ENCODE assay signal across 16 mouse cellular contexts in the genomic region with DNA sequence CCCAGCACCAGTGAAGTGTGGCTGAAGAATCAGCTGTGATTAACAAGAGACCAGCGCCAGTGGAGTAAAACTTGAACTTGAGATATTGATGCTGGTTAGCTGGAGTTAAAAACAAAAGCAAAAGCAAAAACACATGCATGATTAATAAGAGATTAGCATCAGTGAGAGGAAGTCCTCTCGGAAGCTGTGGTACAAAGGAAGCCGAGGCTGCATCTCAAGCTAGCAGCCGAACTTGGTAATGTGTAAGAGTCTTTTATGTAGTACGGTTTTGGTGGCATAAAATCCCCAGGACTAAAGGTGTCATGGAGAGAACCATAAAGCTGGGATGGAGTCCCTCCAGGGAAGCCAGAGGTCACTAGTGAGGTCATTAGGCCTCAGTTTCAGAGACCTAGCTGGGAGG. TPM values are rescaled to one million over a fixed set of nuclear protein-coding genes. Genes with fewer than 3 reads are reported as not detected.
A peak's percentile ranks its signal among the peaks of the same experiment; 100 is the strongest.
DNase-seq lines count a peak whose midpoint lies in the region; ATAC-seq lines count a peak whose summit lies in the region.
"Had no signal": no experiment of that assay in that cellular context is flagged by ENCODE, and none has a peak within 500 bp of the region (broad histone marks: within the 10 kb centered on the region; RNA-seq: fewer than 3 reads in every experiment).

No protein-coding gene starts in this region.

- H3K4me1 ChIP-seq in kidney, embryonic 15.5 days, result no peaks in the 10 kb centered on the region
- peaks cover 9% of the 10 kb centered on the region; the same call in 1 of the 2 replicates for H3K4me1 ChIP-seq in brown adipose tissue, adult 24 weeks (ENCODE audit: control insufficient read depth, insufficient read depth, insufficient read length, low read length)
- H3K4me1 ChIP-seq: embryonic facial prominence, embryonic 15.5 days; lung, embryonic 15.5 days; stomach, embryonic 15.5 days had no signal

- H3K4me2 ChIP-seq in kidney, embryonic 15.5 days, result no peak overlapping the region
- H3K4me2 ChIP-seq: embryonic facial prominence, embryonic 15.5 days; heart, embryonic 13.5 days; limb, embryonic 13.5 days; lung, embryonic 15.5 days; stomach, embryonic 15.5 days had no signal

- WGBS in kidney, embryonic 15.5 days, result 25% methylated on average over 5 of the region's 5 CpGs

- no peak overlapping the region for H3K27ac ChIP-seq in kidney, embryonic 15.5 days
- peak overlapping the region; percentile 94 for H3K27ac ChIP-seq in brown adipose tissue, adult 24 weeks (replicated peaks; ENCODE audit: low read depth, low read length)
- H3K27ac ChIP-seq: embryonic facial prominence, embryonic 15.5 days; heart, embryonic 13.5 days; hindbrain, postnatal 0 days; limb, embryonic 13.5 days; lung, embryonic 15.5 days; stomach, embryonic 15.5 days had no signal

- no peaks in the 10 kb centered on the region for H3K36me3 ChIP-seq in kidney, embryonic 15.5 days
- H3K36me3 ChIP-seq: embryonic facial prominence, embryonic 15.5 days; heart, embryonic 13.5 days; limb, embryonic 13.5 days; lung, embryonic 15.5 days; stomach, embryonic 15.5 days had no signal

- no peak overlapping the region for H3K9ac ChIP-seq in kidney, embryonic 15.5 days
- H3K9ac ChIP-seq: embryonic facial prominence, embryonic 15.5 days; heart, embryonic 13.5 days; limb, embryonic 13.5 days; lung, embryonic 15.5 days; stomach, embryonic 15.5 days had no signal

- no peak for ATAC-seq in kidney, embryonic 15.5 days (replicated peaks; ENCODE audit: low FRiP score)
- ATAC-seq in monocyte, adult 5-6 weeks (replicated peaks; ENCODE audit: insufficient number of reproducible peaks, low FRiP score, low TSS enrichment, poor library complexity, severe bottlenecking), result peak; percentile 84
- ATAC-seq: hindbrain, postnatal 0 days; midbrain, embryonic 16.5 days had no signal

- H3K9me3 ChIP-seq in kidney, embryonic 15.5 days (replicated peaks), result no peaks in the 10 kb centered on the region
- H3K9me3 ChIP-seq: embryonic facial prominence, embryonic 15.5 days; heart, embryonic 13.5 days; limb, embryonic 13.5 days; lung, embryonic 15.5 days; stomach, embryonic 15.5 days had no signal

- 0 out of 2 replicates have a peak, but pooled peaks cover 3% of the 10 kb centered on the region for H3K27me3 ChIP-seq in kidney, embryonic 15.5 days
- H3K27me3 ChIP-seq: embryonic facial prominence, embryonic 15.5 days; heart, embryonic 13.5 days; lung, embryonic 15.5 days; stomach, embryonic 15.5 days had no signal

- no peak overlapping the region for H3K4me3 ChIP-seq in kidney, embryonic 15.5 days (replicated peaks)
- H3K4me3 ChIP-seq in brown adipose tissue, adult 24 weeks (ENCODE audit: insufficient read depth, low read depth, low read length), result peak overlapping the region; percentile 41
- H3K4me3 ChIP-seq: embryonic facial prominence, embryonic 15.5 days; heart, embryonic 13.5 days; limb, embryonic 13.5 days; lung, embryonic 15.5 days; stomach, embryonic 15.5 days had no signal

- DNase-seq in kidney, adult 8-10 months, result peak; percentile 15 to 22
- DNase-seq in induced T-regulatory cell, adult 2 months (ENCODE audit: low read depth), result peak; percentile 84
- DNase-seq in gastrocnemius, postnatal 4 days (ENCODE audit: low spot score in 2 of 2), result no peak
- DNase-seq in left cerebral cortex, adult 9 months (ENCODE audit: low spot score in 2 of 2), result no peak
- DNase-seq: cerebellum, adult 9-11 months; right cerebral cortex, postnatal 25 days had no signal

RNA-seq across cellular contexts. Expression of a gene that starts 24.3 kb away (rescaled TPM):
- polyA plus RNA-seq in kidney, embryonic 15.5 days (2015; fragmentation: Nextera tagmentation; extraction: Ambion mirVana), result 47.9 and 50.9 TPM in 2 replicates
- polyA plus RNA-seq in brown adipose tissue, adult 24 weeks (2012; ENCODE audit: insufficient read depth, insufficient read length, missing spikeins), result 4.9 and 5.5 TPM in 2 replicates
- total RNA-seq in monocyte, adult 5-6 weeks (2017), result 92.2 to 123 TPM (median 110 TPM) in 3 replicates
- 10 to 100 TPM; 29.2 to 37.2 TPM for total RNA-seq in gastrocnemius, postnatal 4 days (2021)

Comparison
In these comparisons a context has a peak if more than half of its experiments do, and no peak if none do; other contexts are left out.
1. DNase-seq: peak in kidney, adult 8-10 months (2 of 2) and induced T-regulatory cell, adult 2 months (single experiment); none in gastrocnemius, postnatal 4 days (0 of 2) and left cerebral cortex, adult 9 months (0 of 2).